Mouse (Mus musculus) activated CD4-positive, CD25-positive, alpha-beta regulatory T cell, adult 9 weeks (primary cell): ENCODE measurements around the gene Fitm2. TPM values are rescaled to one million over a fixed set of nuclear protein-coding genes. Genes with fewer than 3 reads are reported as not detected.

ENCODE experiments used
- polyA plus RNA-seq: library from polyadenylated mRNA; unstranded; fragments of 100-300 nt; shearing (Covaris generic); gene quantifications from one replicate; pipeline ENCODE4 v1.2.1, GENCODE M21; 2017

Fitm2 gene
- 3.5 TPM for polyA plus RNA-seq

DNA sequence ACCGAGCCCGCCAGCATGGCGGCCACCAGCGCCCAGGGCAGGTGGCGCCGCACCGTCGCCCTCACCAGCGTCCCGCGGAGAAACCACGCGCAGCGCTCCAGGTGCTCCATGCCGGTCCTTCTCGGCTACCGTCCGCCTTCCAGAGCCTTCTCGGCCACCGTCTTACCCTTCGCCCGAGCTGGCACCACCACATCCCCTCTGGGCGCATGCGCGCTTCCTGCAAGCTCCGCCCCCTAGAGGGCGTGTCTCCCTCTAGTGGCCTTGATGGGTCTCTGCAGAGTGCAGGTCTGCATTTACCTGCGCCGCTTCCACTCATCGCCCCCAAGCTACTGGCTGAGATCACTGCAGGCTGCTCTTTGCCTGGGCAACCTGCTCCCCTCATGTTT is at the start of gene Fitm2:
TSS of gene Fitm2 (minus strand) at position 164 of the 386 bp plus-strand sequence.

DNA sequence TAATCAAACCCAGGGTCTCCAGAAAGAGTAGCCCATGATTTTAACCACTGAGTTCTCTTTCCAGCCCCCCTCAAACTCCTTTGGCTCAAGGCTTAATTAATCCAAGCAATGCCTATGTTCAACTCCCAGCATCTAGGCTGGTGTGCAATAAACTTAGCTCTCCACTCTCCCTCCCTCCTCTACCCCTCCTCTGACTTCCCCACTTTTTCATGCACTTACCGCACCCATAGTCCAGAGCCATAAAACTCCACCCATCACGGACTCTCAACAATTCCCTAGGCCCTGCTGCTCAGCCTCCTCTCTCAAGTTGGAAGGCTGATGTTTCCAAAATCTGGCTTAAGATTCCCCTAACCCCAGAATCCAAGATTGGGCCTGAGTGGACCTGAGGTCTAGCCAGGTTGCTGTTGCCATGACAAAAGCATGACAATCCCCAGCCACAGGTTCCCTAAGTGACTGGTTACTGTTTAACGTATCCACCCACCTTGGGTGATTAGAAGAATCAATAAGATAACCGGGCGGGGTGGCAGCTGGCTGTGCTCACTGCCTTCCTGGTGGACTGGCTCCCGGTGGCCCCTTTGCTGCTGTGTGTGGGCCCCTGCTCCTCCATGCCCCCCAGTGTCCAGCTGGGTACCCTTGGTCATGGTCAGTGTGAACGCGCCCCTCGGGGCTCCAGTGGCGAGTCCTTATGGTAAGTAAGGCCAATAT is 34.0 kb upstream of the Fitm2 start, which contains the start of gene Hnf4a:
TSS of gene Hnf4a (plus strand) at position 509 of the 705 bp plus-strand sequence.

DNA sequence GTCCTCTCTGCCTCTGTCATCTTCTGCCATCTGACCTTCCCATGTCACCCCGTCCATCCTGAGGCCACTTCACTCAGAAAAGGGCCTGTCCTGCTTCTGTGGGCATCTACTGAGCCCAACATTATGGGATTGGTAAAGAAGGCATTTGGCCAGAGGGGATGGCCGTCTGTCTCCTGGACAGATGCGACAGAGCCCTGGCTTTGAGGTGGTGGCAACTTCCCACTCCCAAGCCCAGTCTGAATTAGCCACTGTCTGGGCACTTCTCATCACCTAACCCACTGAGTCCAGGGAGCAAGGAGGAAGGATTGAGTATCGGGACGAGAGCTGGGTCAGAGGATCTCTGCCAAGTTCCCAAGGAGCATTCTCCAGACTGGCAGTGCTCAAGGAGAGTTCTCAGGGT is 19.6 kb upstream of the Fitm2 start, which contains the start of gene R3hdml:
TSS of gene R3hdml (plus strand) at position 301 of the 400 bp plus-strand sequence.

DNA sequence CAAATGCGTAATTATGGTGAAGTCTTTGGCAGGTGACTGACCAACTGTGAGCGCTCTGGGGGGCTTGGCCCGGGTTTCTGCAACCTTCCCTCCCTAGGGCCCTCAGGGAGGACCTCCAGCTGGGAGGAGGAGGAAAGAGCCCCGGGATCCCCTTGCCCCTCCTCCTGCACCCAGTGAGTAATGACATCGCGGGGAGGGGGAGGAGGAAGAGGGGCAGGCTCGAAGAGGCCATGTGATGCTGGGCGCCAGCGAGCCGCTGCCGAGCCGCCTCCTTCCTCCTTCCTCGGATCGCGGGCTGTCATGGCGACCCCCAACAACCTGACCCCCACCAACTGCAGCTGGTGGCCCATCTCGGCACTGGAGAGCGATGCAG is 34.2 kb downstream of the Fitm2 start, which contains the start of gene Gdap1l1:
TSS of gene Gdap1l1 (plus strand) at position 231 of the 373 bp plus-strand sequence.

DNA sequence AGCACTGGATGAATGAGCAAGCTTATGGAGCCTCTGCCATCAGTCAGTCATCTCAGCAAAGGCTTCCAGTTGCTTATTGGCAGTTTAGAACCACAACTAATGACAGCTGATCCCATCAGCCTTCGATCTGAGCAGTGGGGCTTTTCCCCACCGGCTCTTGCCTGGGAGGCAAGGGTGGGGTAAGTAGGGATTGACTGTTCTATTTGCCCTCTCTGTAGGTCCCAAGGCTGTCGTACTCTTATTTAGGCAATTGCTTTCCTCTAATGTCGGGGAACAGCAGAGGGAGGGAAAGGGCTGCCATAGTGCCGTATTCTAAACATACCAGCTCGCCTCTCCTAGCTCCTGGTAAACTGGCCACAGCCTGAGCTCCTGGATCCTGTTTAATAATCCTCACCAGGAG is 47.8 kb downstream of the Fitm2 start, which contains the start of gene Oser1:
TSS of gene Oser1 (minus strand) at position 101 of the 400 bp plus-strand sequence.

Other genes starting within 250 kb of the Fitm2 start
- not detected for gene Jph2, start 74.6 kb downstream of the Fitm2 start, polyA plus RNA-seq
- gene Oser1, start 47.9 kb downstream of the Fitm2 start, polyA plus RNA-seq = 90.3 TPM
- not detected for gene Gdap1l1, start 34.2 kb downstream of the Fitm2 start, polyA plus RNA-seq
- not detected for gene R3hdml, start 19.7 kb upstream of the Fitm2 start, polyA plus RNA-seq
- not detected for gene Hnf4a, start 34.2 kb upstream of the Fitm2 start, polyA plus RNA-seq
- gene Ttpal, start 129.7 kb upstream of the Fitm2 start, polyA plus RNA-seq = 75.1 TPM
- 862 TPM for gene Serinc3, start 172.5 kb upstream of the Fitm2 start, polyA plus RNA-seq
- gene Pkig, start 185.8 kb upstream of the Fitm2 start, polyA plus RNA-seq = 6.1 TPM